Mouse (Mus musculus): ENCODE data around the gene Asic4. TPM values are rescaled to one million over a fixed set of nuclear protein-coding genes. Genes with fewer than 3 reads are reported as not detected.

Gene Asic4
- polyA plus RNA-seq, 1 experiment from 2014 or later, result 0.18 TPM

DNA sequence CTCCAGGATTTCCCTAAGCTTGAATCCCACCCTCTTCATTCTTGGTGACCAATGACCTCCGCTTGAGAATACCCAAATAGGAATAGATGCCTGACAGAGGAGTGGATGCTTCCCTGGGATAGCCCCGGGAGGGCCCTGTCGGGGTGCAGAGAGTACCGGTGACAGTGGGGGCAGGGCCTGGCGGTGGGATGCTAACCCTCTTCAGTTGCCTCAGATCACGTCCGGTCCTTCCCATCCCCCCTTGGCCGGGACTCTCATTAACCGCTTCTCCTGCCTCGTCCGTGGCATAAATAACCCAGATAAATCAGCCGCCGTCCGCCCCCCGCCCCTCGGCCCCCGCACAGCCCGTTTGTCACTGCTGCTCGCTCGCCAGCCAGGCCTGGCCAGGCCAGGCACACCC is 3.6 kb upstream of the Asic4 start:
- ATAC-seq (ENCODE audit: low read depth), result no peak
- H3K4me1 ChIP-seq (ENCODE audit: control insufficient read depth, insufficient read depth, low read length), result peaks cover 57% of the 10 kb centered on the region
- H3K9me3 ChIP-seq (ENCODE audit: control insufficient read depth, low read length), result no peaks in the 10 kb centered on the region
- DNase-seq (ENCODE audit: low spot score), result no peak
- H3K4me3 ChIP-seq (ENCODE audit: low read depth, low read length), result no peak overlapping the region
- 6% methylated on average over 17 of the region's 20 CpGs for WGBS
- H3K36me3 ChIP-seq (ENCODE audit: control insufficient read depth, insufficient read depth, low read length), result peaks cover 11% of the 10 kb centered on the region
- H3K4me2 ChIP-seq (ENCODE audit: low read depth, low read length), result 0 out of 2 replicates have a peak overlapping the region, but pooled peaks have one; percentile 3
- no peak overlapping the region for H3K9ac ChIP-seq (ENCODE audit: low read depth, low read length)
- peaks cover 63% of the 10 kb centered on the region for H3K27me3 ChIP-seq (replicated peaks; ENCODE audit: control insufficient read depth, insufficient read depth, low read length)
- H3K27ac ChIP-seq (replicated peaks; ENCODE audit: low read depth, low read length), result no peak overlapping the region

DNA sequence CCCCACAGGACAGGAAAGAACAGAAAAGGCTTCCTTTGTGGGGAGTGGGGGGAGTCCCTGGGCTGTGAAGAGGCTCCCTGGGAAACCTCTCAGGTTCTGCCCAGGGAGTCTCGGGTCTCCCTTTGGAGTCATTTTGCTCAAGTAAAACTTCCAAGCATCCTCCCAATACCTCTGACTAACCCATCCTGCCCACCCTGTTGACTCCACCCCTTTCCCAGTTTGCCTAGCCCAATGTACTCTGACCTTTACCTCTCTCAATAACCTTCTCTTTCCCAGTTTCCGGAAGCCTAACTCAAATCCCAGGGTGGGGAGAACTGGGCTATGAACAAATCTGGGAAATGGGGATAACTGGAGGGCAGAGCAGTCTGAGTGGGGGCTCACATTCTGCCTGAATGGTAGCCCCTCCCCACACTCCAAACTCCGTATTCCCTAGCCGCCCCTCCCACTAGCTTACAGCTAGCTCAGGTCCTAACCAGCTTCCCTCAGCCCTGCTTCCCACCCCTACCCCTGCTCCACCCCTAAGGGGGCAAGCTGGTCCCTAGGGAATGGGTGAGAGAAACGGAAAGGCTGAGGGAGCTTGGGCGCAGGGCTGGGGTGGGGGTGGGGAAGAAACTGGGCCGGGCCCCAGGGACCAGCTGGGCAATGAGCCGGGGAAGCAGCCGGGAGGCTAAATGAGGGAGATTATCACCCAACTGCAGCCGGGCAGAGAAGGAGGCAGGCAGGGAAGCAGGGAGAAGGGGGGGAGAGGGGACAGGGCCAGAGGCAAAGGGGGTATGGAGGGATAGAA is 2.8 kb upstream of the Asic4 start:
- DNase-seq (ENCODE audit: low spot score) (peak; percentile 39), ATAC-seq (ENCODE audit: low read depth) (peak; percentile 23)
- no peaks in the 10 kb centered on the region for H3K9me3 ChIP-seq (ENCODE audit: control insufficient read depth, low read length)
- no peak overlapping the region for H3K4me3 ChIP-seq (ENCODE audit: low read depth, low read length)
- peaks cover 71% of the 10 kb centered on the region for H3K27me3 ChIP-seq (replicated peaks; ENCODE audit: control insufficient read depth, insufficient read depth, low read length)
- H3K4me1 ChIP-seq (ENCODE audit: control insufficient read depth, insufficient read depth, low read length), result peaks cover 57% of the 10 kb centered on the region
- no peak overlapping the region for H3K27ac ChIP-seq (replicated peaks; ENCODE audit: low read depth, low read length)
- 5% methylated on average over 10 of the region's 10 CpGs for WGBS
- peak overlapping the region; percentile 39 for H3K4me2 ChIP-seq (ENCODE audit: low read depth, low read length)
- H3K9ac ChIP-seq (ENCODE audit: low read depth, low read length), result 0 out of 2 replicates have a peak overlapping the region, but pooled peaks have one; percentile 15
- H3K36me3 ChIP-seq (ENCODE audit: control insufficient read depth, insufficient read depth, low read length), result peaks cover 3% of the 10 kb centered on the region; the same call in 1 of the 2 replicates

GRCm38 (mm10) chr1:75448052-75448431 is 2.2 kb upstream of the Asic4 start:
- ATAC-seq (ENCODE audit: low read depth) (no peak; the same call in 1 of the 2 replicates), DNase-seq (ENCODE audit: low spot score) (peak; percentile 52)
- WGBS, result 2% methylated on average over 6 of the region's 7 CpGs
- Histone ChIP-seq H3K36me3 (ENCODE audit: control insufficient read depth, insufficient read depth, low read length) (no peaks in the 10 kb centered on the region), H3K27ac (replicated peaks; ENCODE audit: low read depth, low read length) (no peak overlapping the region), H3K4me2 (ENCODE audit: low read depth, low read length) (peak overlapping the region; percentile 39; the same call in 1 of the 2 replicates), H3K27me3 (replicated peaks; ENCODE audit: control insufficient read depth, insufficient read depth, low read length) (peaks cover 74% of the 10 kb centered on the region), H3K4me3 (ENCODE audit: low read depth, low read length) (no peak overlapping the region), H3K4me1 (ENCODE audit: control insufficient read depth, insufficient read depth, low read length) (peaks cover 56% of the 10 kb centered on the region), H3K9ac (ENCODE audit: low read depth, low read length) (0 out of 2 replicates have a peak overlapping the region, but pooled peaks have one; percentile 15), H3K9me3 (ENCODE audit: control insufficient read depth, low read length) (no peaks in the 10 kb centered on the region)

DNA sequence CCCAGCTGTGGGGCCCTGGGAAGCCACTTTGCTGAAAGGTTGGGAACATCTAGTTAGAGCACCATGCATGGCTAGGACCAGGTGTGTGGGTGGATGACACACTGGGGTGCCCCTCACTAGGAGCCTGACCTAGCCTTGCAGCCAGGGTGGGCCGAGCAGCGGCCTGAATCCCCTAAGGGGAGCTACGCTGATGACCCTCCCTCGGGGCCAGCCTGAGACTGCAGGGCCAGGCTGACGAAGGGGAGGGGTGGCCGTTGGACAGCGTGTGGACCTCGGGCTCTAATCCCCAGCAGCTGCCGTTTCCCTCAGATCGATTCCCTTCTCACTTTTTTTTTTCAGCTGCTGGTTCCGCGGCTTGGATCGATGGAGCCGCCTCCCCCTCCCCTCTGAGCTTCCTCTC is 1.3 kb upstream of the Asic4 start:
- DNase-seq (ENCODE audit: low spot score), result peak; percentile 37

GRCm38 (mm10) chr1:75449377-75450135 is 680 bp upstream of the Asic4 start:
- Histone ChIP-seq H3K36me3 (ENCODE audit: control insufficient read depth, insufficient read depth, low read length) (no peaks in the 10 kb centered on the region), H3K4me3 (ENCODE audit: low read depth, low read length) (peak overlapping the region; percentile 31; the same call in 1 of the 2 replicates), H3K27me3 (replicated peaks; ENCODE audit: control insufficient read depth, insufficient read depth, low read length) (peaks cover 73% of the 10 kb centered on the region), H3K9ac (ENCODE audit: low read depth, low read length) (peak overlapping the region; percentile 38), H3K4me2 (ENCODE audit: low read depth, low read length) (peak overlapping the region; percentile 61), H3K4me1 (ENCODE audit: control insufficient read depth, insufficient read depth, low read length) (peaks cover 50% of the 10 kb centered on the region), H3K27ac (replicated peaks; ENCODE audit: low read depth, low read length) (no peak overlapping the region), H3K9me3 (ENCODE audit: control insufficient read depth, low read length) (no peaks in the 10 kb centered on the region)
- ATAC-seq (ENCODE audit: low read depth), result no peak
- 14% methylated on average over 8 of the region's 8 CpGs for WGBS
- no peak for DNase-seq (ENCODE audit: low spot score)

More for the DNA sequence above, 1.3 kb upstream of the Asic4 start:
- 0% methylated on average over 8 of the region's 14 CpGs for WGBS
- Histone ChIP-seq H3K4me2 (ENCODE audit: low read depth, low read length) (peak overlapping the region; percentile 19; the same call in 1 of the 2 replicates), H3K4me1 (ENCODE audit: control insufficient read depth, insufficient read depth, low read length) (peaks cover 51% of the 10 kb centered on the region), H3K36me3 (ENCODE audit: control insufficient read depth, insufficient read depth, low read length) (no peaks in the 10 kb centered on the region), H3K9me3 (ENCODE audit: control insufficient read depth, low read length) (no peaks in the 10 kb centered on the region), H3K27ac (replicated peaks; ENCODE audit: low read depth, low read length) (no peak overlapping the region), H3K4me3 (ENCODE audit: low read depth, low read length) (no peak overlapping the region), H3K9ac (ENCODE audit: low read depth, low read length) (no peak overlapping the region), H3K27me3 (replicated peaks; ENCODE audit: control insufficient read depth, insufficient read depth, low read length) (peaks cover 74% of the 10 kb centered on the region)
- ATAC-seq (ENCODE audit: low read depth), result no peak

DNA sequence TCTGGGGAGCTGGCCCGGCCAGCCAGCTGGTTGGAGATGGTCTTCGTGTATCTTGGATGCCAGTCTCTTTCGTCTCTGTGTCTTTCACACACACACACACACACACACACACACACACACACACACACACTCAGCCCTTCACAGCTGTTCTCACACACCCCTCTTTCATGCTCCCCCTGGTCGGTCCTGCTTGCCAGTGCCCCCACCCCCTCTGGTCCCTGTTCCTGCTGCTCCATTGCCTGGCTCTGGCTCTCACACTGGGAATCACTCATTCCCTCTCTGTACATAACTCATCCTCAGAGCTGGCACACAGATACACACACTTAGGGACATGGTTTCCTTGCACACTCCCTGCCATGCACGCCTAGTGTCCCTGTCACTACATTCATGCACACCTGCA is 1.7 kb downstream of the Asic4 start:
- 65% methylated on average over 5 of the region's 5 CpGs for WGBS
- ATAC-seq (ENCODE audit: low read depth) (no peak), DNase-seq (ENCODE audit: low spot score) (no peak)
- Histone ChIP-seq H3K27ac (replicated peaks; ENCODE audit: low read depth, low read length) (no peak overlapping the region), H3K4me3 (ENCODE audit: low read depth, low read length) (no peak overlapping the region), H3K4me2 (ENCODE audit: low read depth, low read length) (no peak overlapping the region), H3K27me3 (replicated peaks; ENCODE audit: control insufficient read depth, insufficient read depth, low read length) (peaks cover 69% of the 10 kb centered on the region), H3K36me3 (ENCODE audit: control insufficient read depth, insufficient read depth, low read length) (no peaks in the 10 kb centered on the region), H3K9ac (ENCODE audit: low read depth, low read length) (no peak overlapping the region), H3K4me1 (ENCODE audit: control insufficient read depth, insufficient read depth, low read length) (peaks cover 37% of the 10 kb centered on the region), H3K9me3 (ENCODE audit: control insufficient read depth, low read length) (no peaks in the 10 kb centered on the region)

DNA sequence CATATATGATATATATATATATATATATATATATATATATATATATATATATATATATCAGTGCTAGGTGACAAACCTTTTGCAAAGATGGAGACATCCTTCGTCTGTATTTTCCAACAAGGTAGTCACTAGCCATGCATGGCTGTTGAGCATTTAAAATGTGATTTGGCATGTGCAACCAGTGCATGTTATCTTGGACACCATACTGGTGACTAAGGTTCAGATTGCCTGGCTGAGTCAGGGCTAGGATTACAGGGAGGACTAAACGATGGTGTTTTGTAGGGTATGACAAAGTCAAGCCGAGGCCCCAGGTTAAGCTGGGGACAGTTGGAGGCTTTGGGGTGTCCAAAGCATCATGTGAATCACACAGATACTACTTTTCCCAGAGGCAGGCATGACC is 5.2 kb downstream of the Asic4 start:
- H3K9me3 ChIP-seq (ENCODE audit: control insufficient read depth, low read length), result no peaks in the 10 kb centered on the region
- H3K9ac ChIP-seq (ENCODE audit: low read depth, low read length), result no peak overlapping the region
- H3K4me2 ChIP-seq (ENCODE audit: low read depth, low read length), result no peak overlapping the region
- DNase-seq (ENCODE audit: low spot score) (no peak), ATAC-seq (ENCODE audit: low read depth) (no peak)
- H3K4me1 ChIP-seq (ENCODE audit: control insufficient read depth, insufficient read depth, low read length), result peaks cover 20% of the 10 kb centered on the region
- peaks cover 56% of the 10 kb centered on the region for H3K27me3 ChIP-seq (replicated peaks; ENCODE audit: control insufficient read depth, insufficient read depth, low read length)
- H3K4me3 ChIP-seq (ENCODE audit: low read depth, low read length), result no peak overlapping the region
- H3K27ac ChIP-seq (replicated peaks; ENCODE audit: low read depth, low read length), result no peak overlapping the region
- WGBS, result 66% methylated on average over 3 of the region's 3 CpGs
- no peaks in the 10 kb centered on the region for H3K36me3 ChIP-seq (ENCODE audit: control insufficient read depth, insufficient read depth, low read length)

GRCm38 (mm10) chr1:75455948-75456347 is 5.7 kb downstream of the Asic4 start:
- Histone ChIP-seq H3K4me1 (ENCODE audit: control insufficient read depth, insufficient read depth, low read length) (peaks cover 16% of the 10 kb centered on the region), H3K4me3 (ENCODE audit: low read depth, low read length) (no peak overlapping the region), H3K27me3 (replicated peaks; ENCODE audit: control insufficient read depth, insufficient read depth, low read length) (peaks cover 51% of the 10 kb centered on the region), H3K9me3 (ENCODE audit: control insufficient read depth, low read length) (no peaks in the 10 kb centered on the region), H3K9ac (ENCODE audit: low read depth, low read length) (no peak overlapping the region), H3K27ac (replicated peaks; ENCODE audit: low read depth, low read length) (no peak overlapping the region), H3K36me3 (ENCODE audit: control insufficient read depth, insufficient read depth, low read length) (no peaks in the 10 kb centered on the region), H3K4me2 (ENCODE audit: low read depth, low read length) (no peak overlapping the region)
- DNase-seq (ENCODE audit: low spot score) (no peak), ATAC-seq (ENCODE audit: low read depth) (no peak)
- WGBS, result 38% methylated on average over 5 of the region's 5 CpGs

Data from embryonic facial prominence, embryonic 14.5 days (tissue).